Mouse (Mus musculus) olfactory bulb, adult 2 months (tissue): ENCODE results near the gene Bcas3. TPM values are rescaled to one million over a fixed set of nuclear protein-coding genes. Genes with fewer than 3 reads are reported as not detected.
"Not testable (repeated sequence)": the region's sequence is repeated elsewhere in the genome, so short reads cannot be mapped to it uniquely, and the experiment has no call there.

ENCODE experiments used
- H3K27ac ChIP-seq: fragments of 200-500 bp; 2 replicates; pipeline ENCODE4 v1.5.1; 2012; ENCODE audit warnings: low read depth, low read length; ENCODE audit not compliant: insufficient read depth
- H3K4me1 ChIP-seq: fragments of 200-500 bp; 2 replicates; pipeline ENCODE4 v1.6.1; 2012; ENCODE audit warnings: low read length; ENCODE audit not compliant: control insufficient read depth, insufficient read depth
- H3K4me3 ChIP-seq: fragments of 200-500 bp; 2 replicates; pipeline ENCODE4 v1.5.1; 2012; ENCODE audit warnings: mild to moderate bottlenecking, low read depth, low read length, moderate library complexity; ENCODE audit not compliant: insufficient read depth
- CTCF ChIP-seq: fragments of 200-500 bp; IDR thresholded peaks from 2 replicates; pipeline ENCODE4 v1.5.1; 2012; ENCODE audit warnings: low read depth, mild to moderate bottlenecking, low read length, moderate library complexity; ENCODE audit not compliant: insufficient read depth
- POLR2A ChIP-seq: fragments of 200-500 bp; IDR thresholded peaks from 2 replicates; pipeline ENCODE4 v1.6.1; 2012; ENCODE audit warnings: mild to moderate bottlenecking, low read depth, low read length, moderate library complexity; ENCODE audit not compliant: insufficient read depth
- WGBS: fragments of 180-500 bp; shearing (Covaris S2); methylation state at CpG from one replicate; pipeline ENCODE4 v1.1.7; 2018; 5-methylcytosine and 5-hydroxymethylcytosine counted together
- polyA plus RNA-seq: library from polyadenylated mRNA; stranded (reverse); fragments of >200 nt; gene quantifications from 2 replicates; pipeline ENCODE4 v1.2.4, GENCODE M21; 2012; ENCODE audit warnings: low replicate concordance; ENCODE audit not compliant: missing spikeins, insufficient read depth, insufficient read length

Bcas3 gene
- polyA plus RNA-seq, 1 experiment = not detected

- TF ChIP-seq POLR2A (no peak), CTCF (no peak)
- 75% methylated on average over 6 of the region's 6 CpGs for WGBS
- no peak overlapping the region for H3K27ac ChIP-seq
- no peak overlapping the region for H3K4me3 ChIP-seq
- no peaks in the 10 kb centered on the region for H3K4me1 ChIP-seq
Measured at GRCm38 (mm10) chr11:85485197-85485940, 132.4 kb downstream of the Bcas3 start.

- Histone ChIP-seq H3K27ac (no peak overlapping the region), H3K4me3 (no peak overlapping the region), H3K4me1 (peaks cover 4% of the 10 kb centered on the region)
- TF ChIP-seq CTCF (no peak), POLR2A (no peak)
- WGBS = 61% methylated on average over 7 of the region's 7 CpGs
Measured at GRCm38 (mm10) chr11:85487501-85487900, 134.5 kb downstream of the Bcas3 start.

- Histone ChIP-seq H3K27ac (peak overlapping the region; percentile 95), H3K4me3 (peak overlapping the region; percentile 10; the same call in 1 of the 2 replicates), H3K4me1 (peaks cover 6% of the 10 kb centered on the region)
- WGBS = 21% methylated on average over 12 of the region's 12 CpGs
- TF ChIP-seq CTCF = no peak
- no peak for TF ChIP-seq POLR2A
Measured at GRCm38 (mm10) chr11:85492231-85492630, 139.3 kb downstream of the Bcas3 start.

- TF ChIP-seq POLR2A = no peak
- no peak for TF ChIP-seq CTCF
- Histone ChIP-seq H3K4me1 (peaks cover 6% of the 10 kb centered on the region), H3K27ac (no peak overlapping the region), H3K4me3 (no peak overlapping the region)
- WGBS = 32% methylated on average over 3 of the region's 3 CpGs
Measured at GRCm38 (mm10) chr11:85492666-85493065, 139.7 kb downstream of the Bcas3 start.

GRCm38 (mm10) chr11:85499561-85499960 is 146.6 kb downstream of the Bcas3 start:
- Histone ChIP-seq H3K4me1 (no peaks in the 10 kb centered on the region), H3K27ac (no peak overlapping the region), H3K4me3 (no peak overlapping the region)
- TF ChIP-seq POLR2A (no peak), CTCF (no peak)
- 95% methylated on average over 5 of the region's 5 CpGs for WGBS

- 87% methylated on average over 3 of the region's 3 CpGs for WGBS
- TF ChIP-seq CTCF (no peak), POLR2A (no peak)
- H3K4me3 ChIP-seq = no peak overlapping the region
- no peaks in the 10 kb centered on the region for H3K4me1 ChIP-seq
- H3K27ac ChIP-seq = no peak overlapping the region
Measured at GRCm38 (mm10) chr11:85502031-85502430, 149.1 kb downstream of the Bcas3 start.

GRCm38 (mm10) chr11:85504812-85505211 is 151.8 kb downstream of the Bcas3 start:
- H3K4me1 ChIP-seq, H3K27ac ChIP-seq, H3K4me3 ChIP-seq: not testable (repeated sequence)
- WGBS = 78% methylated on average over 4 of the region's 4 CpGs

GRCm38 (mm10) chr11:85505811-85506210 is 152.8 kb downstream of the Bcas3 start:
- TF ChIP-seq POLR2A (no peak), CTCF (no peak)
- Histone ChIP-seq H3K27ac (no peak overlapping the region), H3K4me1 (no peaks in the 10 kb centered on the region), H3K4me3 (no peak overlapping the region)
- WGBS = 94% methylated on average over 4 of the region's 4 CpGs

GRCm38 (mm10) chr11:85509334-85509733 is 156.4 kb downstream of the Bcas3 start:
- no peak overlapping the region for H3K27ac ChIP-seq
- H3K4me3 ChIP-seq = no peak overlapping the region
- TF ChIP-seq POLR2A (no peak), CTCF (no peak)
- no peaks in the 10 kb centered on the region for H3K4me1 ChIP-seq
- WGBS = 86% methylated on average over 12 of the region's 12 CpGs
